Mouse (Mus musculus): Measurements from ENCODE around the gene Vmn1r69. TPM values are rescaled to one million over a fixed set of nuclear protein-coding genes. Genes with fewer than 3 reads are reported as not detected.

Vmn1r69 gene
- polyA plus RNA-seq (2011; ENCODE audit: insufficient read depth, insufficient read length, low replicate concordance, missing spikeins) = not detected in 2 replicates

GRCm38 (mm10) chr7:10613559-10613958 lies at the start of gene Vmn1r69:
TSS of gene Vmn1r69 (minus strand) at chr7:10613659.
- Histone ChIP-seq H3K27ac (ENCODE audit: control insufficient read depth, insufficient read depth, low read depth, low read length, poor library complexity) (no peak within 1 kb of the TSS), H3K4me1 (ENCODE audit: control insufficient read depth, insufficient read depth, low read length) (no peaks in the 10 kb centered on the region), H3K4me3 (replicated peaks; ENCODE audit: control insufficient read depth, low read depth, low read length) (no peak within 1 kb of the TSS)
- TF ChIP-seq CTCF (IDR thresholded peaks at IDR 0.05; ENCODE audit: control insufficient read depth, insufficient read depth, low read length) = no peak
- TF ChIP-seq POLR2A (IDR thresholded peaks at IDR 0.05; ENCODE audit: borderline replicate concordance, control insufficient read depth, low read depth, low read length) = no peak

- no peak within 1 kb of the TSS for H3K4me3 ChIP-seq (replicated peaks; ENCODE audit: control insufficient read depth, low read depth, low read length)
- WGBS = 53% methylated on average over 1 of the region's 1 CpGs
Measured at GRCm38 (mm10) chr7:10631232-10631631, 17.8 kb upstream of the Vmn1r69 start, which contains the start of gene Vmn1r70. TSS of gene Vmn1r70 (plus strand) at chr7:10631532.

GRCm38 (mm10) chr7:10558385-10558784 lies 55.1 kb downstream of the Vmn1r69 start, which contains the start of gene Vmn1r68:
TSS of gene Vmn1r68 (minus strand) at chr7:10558485.
- 64% methylated on average over 2 of the region's 2 CpGs for WGBS
- TF ChIP-seq CTCF (IDR thresholded peaks at IDR 0.05; ENCODE audit: control insufficient read depth, insufficient read depth, low read length) (no peak), POLR2A (IDR thresholded peaks at IDR 0.05; ENCODE audit: borderline replicate concordance, control insufficient read depth, low read depth, low read length) (no peak)
- no peak within 1 kb of the TSS for H3K4me3 ChIP-seq (replicated peaks; ENCODE audit: control insufficient read depth, low read depth, low read length)
- no peaks in the 10 kb centered on the region for H3K4me1 ChIP-seq (ENCODE audit: control insufficient read depth, insufficient read depth, low read length)
- no peak within 1 kb of the TSS for H3K27ac ChIP-seq (ENCODE audit: control insufficient read depth, insufficient read depth, low read depth, low read length, poor library complexity)

More at GRCm38 (mm10) chr7:10631232-10631631, 17.8 kb upstream of the Vmn1r69 start, which contains the start of gene Vmn1r70:
- Histone ChIP-seq H3K4me1 (ENCODE audit: control insufficient read depth, insufficient read depth, low read length) (no peaks in the 10 kb centered on the region), H3K27ac (ENCODE audit: control insufficient read depth, insufficient read depth, low read depth, low read length, poor library complexity) (no peak within 1 kb of the TSS)
- no peak for TF ChIP-seq POLR2A (IDR thresholded peaks at IDR 0.05; ENCODE audit: borderline replicate concordance, control insufficient read depth, low read depth, low read length)
- no peak for TF ChIP-seq CTCF (IDR thresholded peaks at IDR 0.05; ENCODE audit: control insufficient read depth, insufficient read depth, low read length)

Other genes starting within 250 kb of the Vmn1r69 start
- gene Vmn1r67, start 170.3 kb downstream of the Vmn1r69 start, polyA plus RNA-seq (2011; ENCODE audit: insufficient read depth, insufficient read length, low replicate concordance, missing spikeins) = not detected in 2 replicates
- 0.23 and 0.47 TPM in 2 replicates for gene Zik1, start 118.3 kb downstream of the Vmn1r69 start, polyA plus RNA-seq (2011; ENCODE audit: insufficient read depth, insufficient read length, low replicate concordance, missing spikeins)
- 0.50 TPM in 1 of 2 replicates, not detected in the other for gene Vmn1r68, start 55.2 kb downstream of the Vmn1r69 start, polyA plus RNA-seq (2011; ENCODE audit: insufficient read depth, insufficient read length, low replicate concordance, missing spikeins)
- gene Vmn1r70, start 17.9 kb upstream of the Vmn1r69 start, polyA plus RNA-seq (2011; ENCODE audit: insufficient read depth, insufficient read length, low replicate concordance, missing spikeins) = not detected in 2 replicates
- gene Nlrp4b, start 74.1 kb upstream of the Vmn1r69 start, polyA plus RNA-seq (2011; ENCODE audit: insufficient read depth, insufficient read length, low replicate concordance, missing spikeins) = not detected in 2 replicates
- gene Vmn1r71, start 140.7 kb upstream of the Vmn1r69 start, polyA plus RNA-seq (2011; ENCODE audit: insufficient read depth, insufficient read length, low replicate concordance, missing spikeins) = 0.23 TPM in 1 of 2 replicates, not detected in the other

Data from bone marrow, adult 2 months (tissue).